Mouse (Mus musculus): Measurements from ENCODE around the gene Ttc22. TPM values are rescaled to one million over a fixed set of nuclear protein-coding genes. Genes with fewer than 3 reads are reported as not detected.

Ttc22 gene
- under 1 TPM; 0.09 to 0.10 TPM for total RNA-seq (2021)
- long read RNA-seq, experiment 1: 0 reads
- long read RNA-seq, experiment 2: 0 reads

- no peak for DNase-seq
- intact Hi-C loops (cut with DNase I; ENCODE audit: low total_unique reads): no loop called here
Measured at GRCm38 (mm10) chr4:106622030-106622493, at the start of gene Ttc22. TSS of gene Ttc22 (plus strand) at chr4:106622432.

GRCm38 (mm10) chr4:106575022-106575421 lies 47.2 kb upstream of the Ttc22 start:
- DNase-seq: no peak
- intact Hi-C loops (cut with DNase I; ENCODE audit: low total_unique reads): no loop called here

- no peak for DNase-seq
- intact Hi-C loops (cut with DNase I; ENCODE audit: low total_unique reads): no loop called here
Measured at GRCm38 (mm10) chr4:106577511-106577910, 44.7 kb upstream of the Ttc22 start.

GRCm38 (mm10) chr4:106581176-106581864 lies 40.9 kb upstream of the Ttc22 start:
- intact Hi-C loops (cut with DNase I; ENCODE audit: low total_unique reads): no loop called here
- no peak for DNase-seq

- intact Hi-C loops (cut with DNase I; ENCODE audit: low total_unique reads): no loop called here
- no peak for DNase-seq
Measured at GRCm38 (mm10) chr4:106581865-106582204, 40.4 kb upstream of the Ttc22 start.

- intact Hi-C loops (cut with DNase I; ENCODE audit: low total_unique reads): no loop called here
- DNase-seq: no peak
Measured at GRCm38 (mm10) chr4:106582428-106583153, 39.6 kb upstream of the Ttc22 start.

GRCm38 (mm10) chr4:106584665-106585064 lies 37.6 kb upstream of the Ttc22 start:
- no peak for DNase-seq
- intact Hi-C loops (cut with DNase I; ENCODE audit: low total_unique reads): no loop called here

- intact Hi-C loops (cut with DNase I; ENCODE audit: low total_unique reads): no loop called here
- DNase-seq: no peak
Measured at GRCm38 (mm10) chr4:106587075-106587474, 35.2 kb upstream of the Ttc22 start.

- DNase-seq: no peak
- intact Hi-C loops (cut with DNase I; ENCODE audit: low total_unique reads): no loop called here
Measured at GRCm38 (mm10) chr4:106590142-106590541, 32.1 kb upstream of the Ttc22 start.

- intact Hi-C loops (cut with DNase I; ENCODE audit: low total_unique reads): no loop called here
- no peak for DNase-seq
Measured at GRCm38 (mm10) chr4:106590871-106591270, 31.4 kb upstream of the Ttc22 start.

GRCm38 (mm10) chr4:106593636-106594035 lies 28.6 kb upstream of the Ttc22 start:
- intact Hi-C loops (cut with DNase I; ENCODE audit: low total_unique reads): no loop called here
- DNase-seq: no peak

GRCm38 (mm10) chr4:106596200-106596599 lies 26.0 kb upstream of the Ttc22 start:
- DNase-seq: no peak
- intact Hi-C loops (cut with DNase I; ENCODE audit: low total_unique reads): no loop called here

GRCm38 (mm10) chr4:106597055-106597454 lies 25.2 kb upstream of the Ttc22 start:
- intact Hi-C loops (cut with DNase I; ENCODE audit: low total_unique reads): no loop called here
- DNase-seq: no peak

- no peak for DNase-seq
- intact Hi-C loops (cut with DNase I; ENCODE audit: low total_unique reads): no loop called here
Measured at GRCm38 (mm10) chr4:106597741-106598140, 24.5 kb upstream of the Ttc22 start.

- intact Hi-C loops (cut with DNase I; ENCODE audit: low total_unique reads): no loop called here
- DNase-seq: no peak
Measured at GRCm38 (mm10) chr4:106599415-106599814, 22.8 kb upstream of the Ttc22 start.

GRCm38 (mm10) chr4:106600770-106601169 lies 21.5 kb upstream of the Ttc22 start:
- intact Hi-C loops (cut with DNase I; ENCODE audit: low total_unique reads): no loop called here
- DNase-seq: no peak

- intact Hi-C loops (cut with DNase I; ENCODE audit: low total_unique reads): no loop called here
- DNase-seq: no peak
Measured at GRCm38 (mm10) chr4:106606639-106607554, 15.3 kb upstream of the Ttc22 start.

GRCm38 (mm10) chr4:106607905-106608304 lies 14.3 kb upstream of the Ttc22 start:
- intact Hi-C loops (cut with DNase I; ENCODE audit: low total_unique reads): no loop called here
- DNase-seq: no peak

- intact Hi-C loops (cut with DNase I; ENCODE audit: low total_unique reads): loop anchor here (5.0 to 10.0 kb wide), 2 partner anchors 94 to 542 kb away; no protein-coding TSS in a partner anchor
Measured at GRCm38 (mm10) chr4:106613105-106613504, 9.1 kb upstream of the Ttc22 start.

GRCm38 (mm10) chr4:106613560-106613959 lies 8.7 kb upstream of the Ttc22 start:
- intact Hi-C loops (cut with DNase I; ENCODE audit: low total_unique reads): loop anchor here (5.0 to 10.0 kb wide), 2 partner anchors 94 to 541 kb away; no protein-coding TSS in a partner anchor
- DNase-seq: no peak

More at GRCm38 (mm10) chr4:106613105-106613504, 9.1 kb upstream of the Ttc22 start:
- no peak for DNase-seq

Data from gastrocnemius, postnatal 14 days (tissue).